Mouse (Mus musculus) limb, embryonic 11.5 days (tissue): ENCODE results near the gene Slc4a1. TPM values are rescaled to one million over a fixed set of nuclear protein-coding genes. Genes with fewer than 3 reads are reported as not detected.
A peak's percentile ranks its signal among the peaks of the same experiment; 100 is the strongest.

Source experiments
- ATAC-seq: fragments of 200-750 bp; cut with Nextera tagmentation; 2 replicates; pipeline ENCODE4 v1.8.0; 2017; ENCODE audit warnings: low read depth; ENCODE audit not compliant: insufficient number of reproducible peaks, low FRiP score, low TSS enrichment
- DNase-seq: peaks from one replicate; pipeline ENCODE4 v3.0.0-alpha.2; 2015; ENCODE audit warnings: low spot score
- H3K27ac ChIP-seq: fragments of 300-500 bp; sonication (generic); replicated peaks from 2 replicates; pipeline ENCODE4 v1.5.1; 2014; ENCODE audit warnings: low read depth, mild to moderate bottlenecking, low read length
- H3K27me3 ChIP-seq: fragments of 300-500 bp; sonication (generic); 2 replicates; pipeline ENCODE4 v1.6.1; 2014; ENCODE audit warnings: mild to moderate bottlenecking, low read length, mixed read lengths; ENCODE audit not compliant: control insufficient read depth, insufficient read depth
- H3K36me3 ChIP-seq: fragments of 300-500 bp; sonication (generic); 2 replicates; pipeline ENCODE4 v1.6.1; 2014; ENCODE audit warnings: mild to moderate bottlenecking, low read length, moderate library complexity, mixed read lengths; ENCODE audit not compliant: control insufficient read depth, insufficient read depth
- H3K4me1 ChIP-seq: fragments of 300-500 bp; sonication (generic); 2 replicates; pipeline ENCODE4 v1.6.1; 2014; ENCODE audit warnings: low read length, mixed read lengths; ENCODE audit not compliant: control insufficient read depth, insufficient read depth
- H3K4me2 ChIP-seq: fragments of 300-500 bp; sonication (generic); 2 replicates; pipeline ENCODE4 v1.6.1; 2014; ENCODE audit warnings: low read depth, mild to moderate bottlenecking, moderate library complexity; ENCODE audit not compliant: severe bottlenecking
- H3K4me3 ChIP-seq: fragments of 300-500 bp; sonication (generic); 2 replicates; pipeline ENCODE4 v1.5.1; 2014; ENCODE audit warnings: low read depth, low read length
- H3K9ac ChIP-seq: fragments of 300-500 bp; sonication (generic); 2 replicates; pipeline ENCODE4 v1.6.1; 2014; ENCODE audit warnings: mild to moderate bottlenecking, low read length
- H3K9me3 ChIP-seq: fragments of 300-500 bp; sonication (generic); 2 replicates; pipeline ENCODE4 v1.6.1; 2016; ENCODE audit warnings: low read length; ENCODE audit not compliant: control insufficient read depth
- WGBS: fragments of 180-500 bp; shearing (Covaris S2); extraction: QIAGEN DNeasy Blood & Tissue Kit; methylation state at CpG from one replicate; pipeline ENCODE4 v1.1.7; 2014; 5-methylcytosine and 5-hydroxymethylcytosine counted together
- polyA plus RNA-seq: library from polyadenylated mRNA; unstranded; fragments of >200 nt; fragmentation: Nextera tagmentation; extraction: Ambion mirVana; gene quantifications from 2 replicates; pipeline ENCODE4 v1.2.1, GENCODE M21; 2014

Gene Slc4a1
- polyA plus RNA-seq, 1 experiment from 2014 or later = 20.4 TPM

- Histone ChIP-seq H3K4me2 (no peak overlapping the region), H3K27me3 (no peaks in the 10 kb centered on the region), H3K27ac (0 out of 2 replicates have a peak overlapping the region, but pooled peaks have one; percentile 30), H3K4me3 (no peak overlapping the region), H3K36me3 (no peaks in the 10 kb centered on the region; the same call in 1 of the 2 replicates), H3K9ac (no peak overlapping the region), H3K4me1 (0 out of 2 replicates have a peak, but pooled peaks cover 2% of the 10 kb centered on the region), H3K9me3 (no peaks in the 10 kb centered on the region)
- ATAC-seq (no peak), DNase-seq (no peak)
- 61% methylated on average over 4 of the region's 4 CpGs for WGBS
These were observed 304 bp downstream of the Slc4a1 start for GRCm38 (mm10) chr11:102365699-102366098.

GRCm38 (mm10) chr11:102364570-102365371 lies 1.2 kb downstream of the Slc4a1 start:
- no peak overlapping the region for H3K27ac ChIP-seq
- 75% methylated on average over 14 of the region's 14 CpGs for WGBS
- ATAC-seq = peak; percentile 59; the same call in 1 of the 2 replicates

GRCm38 (mm10) chr11:102363623-102364022 lies 2.4 kb downstream of the Slc4a1 start:
- H3K9me3 ChIP-seq = no peaks in the 10 kb centered on the region
- H3K4me2 ChIP-seq = no peak overlapping the region
- H3K4me3 ChIP-seq = no peak overlapping the region
- H3K27me3 ChIP-seq = no peaks in the 10 kb centered on the region
- H3K9ac ChIP-seq = no peak overlapping the region; the same call in 1 of the 2 replicates
- no peak for ATAC-seq
- 0 out of 2 replicates have a peak, but pooled peaks cover 2% of the 10 kb centered on the region for H3K4me1 ChIP-seq
- DNase-seq = no peak
- H3K27ac ChIP-seq = no peak overlapping the region
- no peaks in the 10 kb centered on the region; the same call in 1 of the 2 replicates for H3K36me3 ChIP-seq
- WGBS = 43% methylated on average over 2 of the region's 2 CpGs

More at GRCm38 (mm10) chr11:102364570-102365371, 1.2 kb downstream of the Slc4a1 start:
- Histone ChIP-seq H3K4me2 (no peak overlapping the region), H3K4me3 (0 out of 2 replicates have a peak overlapping the region, but pooled peaks have one; percentile 5), H3K9ac (no peak overlapping the region), H3K27me3 (no peaks in the 10 kb centered on the region), H3K36me3 (no peaks in the 10 kb centered on the region; the same call in 1 of the 2 replicates), H3K4me1 (0 out of 2 replicates have a peak, but pooled peaks cover 2% of the 10 kb centered on the region), H3K9me3 (no peaks in the 10 kb centered on the region)
- DNase-seq = no peak

GRCm38 (mm10) chr11:102361776-102362495 lies 4.1 kb downstream of the Slc4a1 start:
- Histone ChIP-seq H3K4me3 (no peak overlapping the region), H3K4me2 (no peak overlapping the region), H3K36me3 (no peaks in the 10 kb centered on the region; the same call in 1 of the 2 replicates), H3K27ac (no peak overlapping the region), H3K27me3 (no peaks in the 10 kb centered on the region), H3K4me1 (0 out of 2 replicates have a peak, but pooled peaks cover 2% of the 10 kb centered on the region), H3K9ac (no peak overlapping the region), H3K9me3 (no peaks in the 10 kb centered on the region)
- ATAC-seq = no peak
- no peak for DNase-seq
- WGBS = 88% methylated on average over 8 of the region's 8 CpGs

GRCm38 (mm10) chr11:102358365-102358764 lies 7.6 kb downstream of the Slc4a1 start:
- H3K27ac ChIP-seq = no peak overlapping the region
- ATAC-seq (no peak), DNase-seq (no peak)
- 70% methylated on average over 10 of the region's 10 CpGs for WGBS
- no peak overlapping the region for H3K9ac ChIP-seq
- no peaks in the 10 kb centered on the region; the same call in 1 of the 2 replicates for H3K36me3 ChIP-seq
- no peaks in the 10 kb centered on the region for H3K4me1 ChIP-seq
- H3K9me3 ChIP-seq = no peaks in the 10 kb centered on the region
- no peak overlapping the region for H3K4me2 ChIP-seq
- no peak overlapping the region for H3K4me3 ChIP-seq
- H3K27me3 ChIP-seq = no peaks in the 10 kb centered on the region

GRCm38 (mm10) chr11:102356636-102357350 lies 9.2 kb downstream of the Slc4a1 start:
- no peak for DNase-seq
- ATAC-seq = no peak
- Histone ChIP-seq H3K9ac (no peak overlapping the region), H3K27me3 (no peaks in the 10 kb centered on the region), H3K27ac (no peak overlapping the region), H3K4me1 (no peaks in the 10 kb centered on the region), H3K4me2 (no peak overlapping the region), H3K9me3 (no peaks in the 10 kb centered on the region), H3K4me3 (no peak overlapping the region), H3K36me3 (no peaks in the 10 kb centered on the region; the same call in 1 of the 2 replicates)
- 69% methylated on average over 31 of the region's 31 CpGs for WGBS

- Histone ChIP-seq H3K36me3 (no peaks in the 10 kb centered on the region; the same call in 1 of the 2 replicates), H3K9me3 (no peaks in the 10 kb centered on the region), H3K4me3 (no peak overlapping the region), H3K4me1 (no peaks in the 10 kb centered on the region), H3K27ac (no peak overlapping the region), H3K27me3 (no peaks in the 10 kb centered on the region), H3K9ac (no peak overlapping the region), H3K4me2 (no peak overlapping the region)
- DNase-seq (no peak), ATAC-seq (no peak)
- 84% methylated on average over 12 of the region's 12 CpGs for WGBS
These were observed 9.8 kb downstream of the Slc4a1 start for GRCm38 (mm10) chr11:102356190-102356589.

- H3K4me1 ChIP-seq = no peaks in the 10 kb centered on the region
- no peak for ATAC-seq
- H3K27me3 ChIP-seq = no peaks in the 10 kb centered on the region
- DNase-seq = no peak
- H3K27ac ChIP-seq = no peak overlapping the region
- H3K4me3 ChIP-seq = no peak overlapping the region
- no peaks in the 10 kb centered on the region for H3K9me3 ChIP-seq
- WGBS = 83% methylated on average over 3 of the region's 3 CpGs
- H3K9ac ChIP-seq = no peak overlapping the region
- H3K36me3 ChIP-seq = no peaks in the 10 kb centered on the region
- no peak overlapping the region for H3K4me2 ChIP-seq
These were observed 10.5 kb downstream of the Slc4a1 start for GRCm38 (mm10) chr11:102355501-102355900.
